Mouse (Mus musculus): ENCODE data around the gene Dnajb6. TPM values are rescaled to one million over a fixed set of nuclear protein-coding genes. Genes with fewer than 3 reads are reported as not detected.

Gene Dnajb6
- polyA plus RNA-seq, 1 experiment from 2014 or later = 340 TPM

GRCm38 (mm10) chr5:29854971-29855370 is 119.5 kb downstream of the Dnajb6 start:
- Histone ChIP-seq H3K4me3 (no peak overlapping the region), H3K36me3 (no peaks in the 10 kb centered on the region), H3K9me3 (no peaks in the 10 kb centered on the region), H3K27ac (replicated peaks) (no peak overlapping the region), H3K4me1 (no peaks in the 10 kb centered on the region), H3K27me3 (no peaks in the 10 kb centered on the region), H3K4me2 (replicated peaks) (no peak overlapping the region), H3K9ac (replicated peaks) (no peak overlapping the region)
- WGBS = 86% methylated on average over 1 of the region's 1 CpGs
- ATAC-seq (replicated peaks) = no peak

GRCm38 (mm10) chr5:29861522-29861921 is 126.0 kb downstream of the Dnajb6 start:
- Histone ChIP-seq H3K4me3 (no peak overlapping the region), H3K36me3 (no peaks in the 10 kb centered on the region), H3K4me1 (no peaks in the 10 kb centered on the region), H3K9me3 (no peaks in the 10 kb centered on the region), H3K4me2 (replicated peaks) (no peak overlapping the region), H3K9ac (replicated peaks) (no peak overlapping the region), H3K27ac (replicated peaks) (no peak overlapping the region), H3K27me3 (no peaks in the 10 kb centered on the region)
- no peak for ATAC-seq (replicated peaks)
- 82% methylated on average over 3 of the region's 3 CpGs for WGBS

- H3K9ac ChIP-seq (replicated peaks) = no peak overlapping the region
- no peaks in the 10 kb centered on the region for H3K27me3 ChIP-seq
- no peak for ATAC-seq (replicated peaks)
- H3K27ac ChIP-seq (replicated peaks) = no peak overlapping the region
- no peaks in the 10 kb centered on the region for H3K4me1 ChIP-seq
- no peaks in the 10 kb centered on the region for H3K36me3 ChIP-seq
- no peaks in the 10 kb centered on the region for H3K9me3 ChIP-seq
- H3K4me2 ChIP-seq (replicated peaks) = no peak overlapping the region
- H3K4me3 ChIP-seq = no peak overlapping the region
- WGBS = 89% methylated on average over 5 of the region's 5 CpGs
These were observed 126.9 kb downstream of the Dnajb6 start for GRCm38 (mm10) chr5:29862388-29862787.

GRCm38 (mm10) chr5:29864291-29864737 is 128.8 kb downstream of the Dnajb6 start:
- no peak overlapping the region for H3K9ac ChIP-seq (replicated peaks)
- WGBS = 85% methylated on average over 4 of the region's 4 CpGs
- no peak overlapping the region for H3K4me3 ChIP-seq
- H3K27ac ChIP-seq (replicated peaks) = no peak overlapping the region
- no peaks in the 10 kb centered on the region for H3K36me3 ChIP-seq
- no peaks in the 10 kb centered on the region for H3K9me3 ChIP-seq
- no peak for ATAC-seq (replicated peaks)
- no peak overlapping the region for H3K4me2 ChIP-seq (replicated peaks)
- H3K27me3 ChIP-seq = no peaks in the 10 kb centered on the region
- H3K4me1 ChIP-seq = no peaks in the 10 kb centered on the region

GRCm38 (mm10) chr5:29864994-29865393 is 129.5 kb downstream of the Dnajb6 start:
- H3K4me2 ChIP-seq (replicated peaks) = no peak overlapping the region
- no peak for ATAC-seq (replicated peaks)
- 54% methylated on average over 4 of the region's 4 CpGs for WGBS

More at GRCm38 (mm10) chr5:29864994-29865393, 129.5 kb downstream of the Dnajb6 start:
- Histone ChIP-seq H3K4me1 (no peaks in the 10 kb centered on the region), H3K4me3 (no peak overlapping the region), H3K36me3 (no peaks in the 10 kb centered on the region), H3K9ac (replicated peaks) (no peak overlapping the region), H3K27ac (replicated peaks) (no peak overlapping the region), H3K9me3 (no peaks in the 10 kb centered on the region), H3K27me3 (no peaks in the 10 kb centered on the region)

Other genes with a start within 250 kb of the Dnajb6 start
- 40.0 and 40.2 TPM in 2 replicates for gene Ube3c, start 166.4 kb upstream of the Dnajb6 start, polyA plus RNA-seq (2015; fragmentation: Nextera tagmentation; extraction: Ambion mirVana)
- not detected in 2 replicates for gene Gm5129, start 248 bp downstream of the Dnajb6 start, polyA plus RNA-seq (2015; fragmentation: Nextera tagmentation; extraction: Ambion mirVana)